Mouse (Mus musculus): ENCODE measurements around the gene Lrrc43.

DNA sequence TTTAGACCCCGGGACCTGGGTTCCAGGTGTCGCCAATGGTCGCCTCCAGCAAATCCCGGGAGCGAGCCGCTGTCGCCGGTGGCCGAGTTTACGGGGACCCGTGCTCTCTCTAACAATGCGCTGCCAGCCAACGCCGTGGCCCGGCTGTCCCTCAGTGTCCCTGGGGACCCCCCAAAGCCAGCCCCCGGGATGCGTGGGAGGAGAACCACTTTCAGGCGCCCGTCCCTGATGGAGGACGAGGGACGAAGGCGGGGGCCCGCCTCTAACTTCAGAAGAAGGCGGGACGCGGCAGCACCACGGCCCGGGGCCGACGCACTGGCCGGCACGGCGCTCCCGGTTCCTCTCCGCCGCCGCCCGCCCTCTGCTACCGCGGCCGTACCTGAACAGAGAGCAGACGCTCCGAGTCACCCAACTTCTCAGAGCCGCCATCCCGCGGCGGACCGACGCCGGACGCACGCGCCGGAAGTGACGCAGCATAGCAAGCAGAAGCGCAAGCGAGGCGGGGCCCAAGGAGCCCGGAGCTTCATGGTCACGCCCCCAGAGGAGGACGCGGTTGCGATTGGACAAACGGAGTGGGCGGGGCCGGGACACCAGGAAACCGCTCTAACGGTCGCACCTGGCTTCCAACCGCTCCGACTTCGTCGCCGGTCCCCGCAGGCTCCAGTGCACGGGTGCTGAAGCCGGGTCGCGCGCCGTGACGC, 34.7 kb downstream of the Lrrc43 start, which contains the start of gene Diablo:
- TF ChIP-seq POLR2A (IDR thresholded peaks at IDR 0.05; ENCODE audit: low read depth, low read length) = peak; percentile 86
- TF ChIP-seq CTCF (conservative IDR thresholded peaks at IDR 0.05; ENCODE audit: insufficient read depth, insufficient read length, low read depth, low read length) = no peak

All from kidney, adult 2 months (tissue).